Mouse (Mus musculus) frontal cortex, postnatal 36 days (tissue): ENCODE measurements around the gene Mfsd4b1.

Experiments used
- DNase-seq, 2 experiments: peaks; one replicate each; pipeline ENCODE4 v3.0.0; 2022; ENCODE audit warnings: low spot score in 2 of 2

Mfsd4b1 gene

DNA sequence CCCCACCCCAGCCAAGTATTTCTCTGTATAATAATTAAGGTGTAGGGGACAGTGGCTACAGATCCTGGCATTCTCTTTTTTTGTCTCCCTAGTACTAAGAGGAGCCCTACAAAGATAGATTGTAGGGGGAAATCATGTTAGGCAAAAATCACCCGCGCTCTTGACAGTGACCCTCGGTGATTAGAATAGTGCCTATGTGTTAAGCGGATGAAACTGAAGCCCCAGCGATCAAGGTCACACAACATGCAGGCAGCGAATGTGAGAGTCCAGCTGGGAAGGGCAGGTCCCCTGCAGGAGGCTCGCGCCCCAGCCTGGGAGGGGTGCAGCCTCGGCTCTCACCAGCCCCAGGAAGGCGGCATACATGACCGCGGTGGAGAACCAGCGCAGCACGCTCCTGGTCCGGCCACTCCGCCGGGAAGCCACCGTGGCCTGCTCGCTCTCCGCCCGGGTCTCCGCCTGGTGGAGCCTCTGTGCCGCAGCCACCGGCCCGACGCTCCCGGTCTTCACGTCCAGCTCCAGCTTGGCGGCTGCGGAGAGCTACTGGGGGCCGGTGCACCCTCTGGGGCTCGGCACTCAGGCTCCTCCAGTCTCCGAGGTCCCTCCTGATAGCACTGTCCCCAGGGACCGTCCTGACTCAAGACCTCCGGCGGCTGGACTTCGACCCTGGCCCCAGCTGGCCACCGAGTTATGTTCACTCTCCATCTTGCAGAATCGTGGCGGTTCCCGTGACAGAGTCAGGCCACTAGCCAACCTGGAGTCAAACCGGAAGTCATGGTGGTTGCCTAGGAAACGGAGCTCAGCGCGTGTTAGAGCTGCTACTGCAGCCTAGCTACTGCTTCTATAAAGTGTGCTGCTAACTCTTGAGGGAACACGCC lies at the start of gene Mfsd4b1:
Gene Mfsd4b1 (minus strand): TSS at position 715 of the 875 bp plus-strand sequence.
- DNase-seq: peak; percentile 88 to 94

DNA sequence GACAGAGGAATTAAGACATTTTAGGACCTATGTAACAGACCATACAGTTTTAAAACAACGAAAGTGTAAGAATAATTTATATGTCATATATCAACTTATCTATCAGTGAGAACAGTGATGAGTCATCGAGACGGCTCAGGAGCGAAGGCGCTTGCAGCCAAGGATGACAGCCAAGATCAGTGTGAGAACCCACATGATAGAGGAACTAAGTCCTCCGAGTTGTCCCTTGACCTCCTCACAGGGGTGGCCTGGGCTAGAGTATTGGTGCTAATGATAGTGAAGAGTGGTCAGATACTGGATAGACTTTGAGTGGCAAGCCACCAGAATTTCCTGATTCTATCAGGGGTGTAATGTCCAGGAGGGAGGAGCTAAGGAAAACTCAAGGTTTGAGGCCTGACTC lies 48.5 kb upstream of the Mfsd4b1 start:
- DNase-seq: no peak

GRCm38 (mm10) chr10:40070684-40071083 lies 45.6 kb upstream of the Mfsd4b1 start:
- no peak for DNase-seq

GRCm38 (mm10) chr10:40069270-40069669 lies 44.2 kb upstream of the Mfsd4b1 start:
- peak; percentile 31 to 65 for DNase-seq

GRCm38 (mm10) chr10:40068595-40068994 lies 43.5 kb upstream of the Mfsd4b1 start:
- no peak for DNase-seq

DNA sequence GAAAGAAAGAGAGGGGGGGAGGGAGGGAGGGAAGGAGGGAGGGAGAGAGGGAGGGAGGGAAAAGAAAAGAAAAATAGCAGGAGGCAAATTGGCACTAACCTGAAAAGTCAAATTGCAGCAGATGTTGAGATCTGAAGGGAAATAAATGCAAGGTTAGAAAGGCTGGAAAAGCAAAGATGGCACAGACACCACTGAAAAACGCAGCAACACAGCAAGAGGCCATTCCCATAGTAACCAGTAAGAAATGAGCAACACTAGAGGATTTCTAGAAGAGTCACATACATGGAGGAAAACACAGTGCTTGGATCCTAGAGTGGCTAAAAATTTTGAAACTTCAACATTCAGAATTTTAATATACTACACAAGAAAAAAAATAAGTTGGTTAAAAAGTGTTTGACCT lies 42.5 kb upstream of the Mfsd4b1 start:
- DNase-seq: no peak

DNA sequence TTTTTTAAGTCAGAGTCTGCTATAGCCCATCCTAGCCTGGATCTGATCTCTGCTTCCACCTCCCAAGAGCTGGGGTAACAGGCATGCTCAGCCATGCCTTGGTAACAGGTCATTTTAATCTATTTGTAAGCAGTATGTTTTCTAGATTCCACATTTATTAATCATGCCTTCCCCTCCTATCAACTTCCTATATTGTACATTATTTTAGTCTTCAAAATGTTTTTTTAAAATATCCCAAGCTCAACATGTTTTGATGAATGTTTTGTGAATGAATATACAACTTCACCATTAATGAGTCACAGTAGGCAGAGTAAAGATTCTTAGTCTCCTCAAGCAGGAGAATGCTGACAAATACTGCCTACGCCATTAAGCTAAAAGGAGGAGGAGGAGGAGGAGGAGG lies 42.0 kb upstream of the Mfsd4b1 start:
- no peak for DNase-seq

GRCm38 (mm10) chr10:40065357-40065756 lies 40.3 kb upstream of the Mfsd4b1 start:
- DNase-seq: no peak

DNA sequence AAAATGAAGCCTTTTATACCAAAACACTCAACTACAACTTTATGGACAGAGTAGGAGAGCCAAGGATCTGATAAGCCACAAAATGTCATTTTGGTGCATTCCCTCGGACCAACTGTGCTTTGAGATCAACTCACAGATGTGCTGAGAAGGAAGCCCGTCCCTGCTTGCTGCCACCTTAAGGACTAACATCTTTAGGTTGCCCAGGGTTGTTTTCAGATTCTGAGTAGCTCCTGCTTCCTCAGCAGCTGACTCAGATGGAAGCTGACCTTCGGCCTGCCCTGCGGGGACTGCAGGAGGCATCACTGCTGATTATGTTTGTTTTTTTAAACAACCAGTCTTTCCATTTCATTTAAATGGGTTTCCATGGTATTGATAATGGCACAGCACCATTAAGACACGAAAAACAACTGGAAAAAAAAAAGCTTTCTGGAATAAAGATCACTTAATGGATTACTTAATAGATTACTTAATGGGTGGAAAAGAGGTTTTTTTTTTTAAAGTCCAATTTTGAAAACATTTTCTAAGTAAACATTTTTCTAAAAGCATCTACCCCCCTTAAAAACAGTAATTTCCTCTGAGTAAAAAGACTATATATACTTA lies 38.3 kb upstream of the Mfsd4b1 start:
- DNase-seq: no peak

- DNase-seq: no peak
Observed at GRCm38 (mm10) chr10:40062812-40063211, 37.7 kb upstream of the Mfsd4b1 start.

- no peak for DNase-seq
Observed at GRCm38 (mm10) chr10:40061926-40062325, 36.9 kb upstream of the Mfsd4b1 start.

GRCm38 (mm10) chr10:40058786-40059120 lies 33.7 kb upstream of the Mfsd4b1 start:
- DNase-seq: no peak

DNA sequence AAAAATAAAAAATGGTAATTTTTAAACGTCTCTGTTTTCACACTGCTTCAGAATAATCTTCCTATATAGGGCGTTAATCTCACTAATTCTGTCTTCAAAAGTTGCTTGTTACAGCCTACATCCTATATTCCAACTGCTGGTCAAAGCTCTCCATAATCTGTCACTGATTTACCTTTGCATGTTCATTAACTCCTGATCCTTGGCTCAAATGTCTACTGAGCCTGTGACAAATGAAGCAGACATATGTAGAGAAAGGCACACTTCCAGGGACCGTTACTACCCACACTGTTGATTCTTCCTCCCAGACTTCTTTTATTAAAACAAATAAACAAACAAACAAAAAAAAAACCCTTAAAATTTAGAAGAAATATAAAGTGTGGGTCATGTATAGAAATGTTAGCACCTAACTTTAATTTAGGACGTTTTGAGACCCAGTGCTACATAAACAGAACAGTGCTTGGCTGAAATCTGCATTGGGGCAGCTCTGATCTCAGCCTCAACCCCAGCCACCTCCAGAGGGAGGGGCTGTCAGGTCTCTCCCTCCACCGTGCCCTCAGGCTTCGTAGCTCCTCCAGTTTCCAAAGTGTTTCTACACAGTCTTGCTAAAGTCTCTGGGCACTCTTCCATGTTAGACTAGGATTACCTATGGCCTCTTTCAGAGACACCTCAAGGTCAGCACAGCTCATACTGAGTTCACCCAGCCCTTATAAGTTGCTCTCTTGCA lies 33.2 kb upstream of the Mfsd4b1 start:
- no peak for DNase-seq

GRCm38 (mm10) chr10:40057615-40058014 lies 32.5 kb upstream of the Mfsd4b1 start:
- DNase-seq: no peak

DNA sequence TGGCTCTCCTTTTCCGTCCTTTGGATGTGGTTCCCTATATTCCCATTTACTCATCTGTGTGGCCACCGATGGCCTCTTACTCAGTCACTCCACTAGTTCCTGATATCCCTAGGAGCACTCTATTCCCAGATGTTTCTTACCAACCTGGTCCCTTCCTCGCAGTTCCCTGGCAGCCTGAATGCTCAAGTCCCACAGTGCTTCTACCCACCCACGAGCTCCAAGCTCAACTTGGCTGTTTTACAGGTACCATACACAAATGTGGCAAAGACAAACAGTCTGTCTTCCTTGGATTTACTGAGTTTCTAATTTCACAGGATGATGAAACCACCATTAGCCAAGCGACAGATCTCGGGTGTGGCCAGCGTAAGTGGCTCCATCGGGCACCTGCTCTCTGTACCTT lies 29.4 kb upstream of the Mfsd4b1 start:
- peak in 1 of 2 experiments; percentile 13 for DNase-seq

- DNase-seq: peak; percentile 52 to 56
Observed at GRCm38 (mm10) chr10:40053896-40054295, 28.8 kb upstream of the Mfsd4b1 start.

DNA sequence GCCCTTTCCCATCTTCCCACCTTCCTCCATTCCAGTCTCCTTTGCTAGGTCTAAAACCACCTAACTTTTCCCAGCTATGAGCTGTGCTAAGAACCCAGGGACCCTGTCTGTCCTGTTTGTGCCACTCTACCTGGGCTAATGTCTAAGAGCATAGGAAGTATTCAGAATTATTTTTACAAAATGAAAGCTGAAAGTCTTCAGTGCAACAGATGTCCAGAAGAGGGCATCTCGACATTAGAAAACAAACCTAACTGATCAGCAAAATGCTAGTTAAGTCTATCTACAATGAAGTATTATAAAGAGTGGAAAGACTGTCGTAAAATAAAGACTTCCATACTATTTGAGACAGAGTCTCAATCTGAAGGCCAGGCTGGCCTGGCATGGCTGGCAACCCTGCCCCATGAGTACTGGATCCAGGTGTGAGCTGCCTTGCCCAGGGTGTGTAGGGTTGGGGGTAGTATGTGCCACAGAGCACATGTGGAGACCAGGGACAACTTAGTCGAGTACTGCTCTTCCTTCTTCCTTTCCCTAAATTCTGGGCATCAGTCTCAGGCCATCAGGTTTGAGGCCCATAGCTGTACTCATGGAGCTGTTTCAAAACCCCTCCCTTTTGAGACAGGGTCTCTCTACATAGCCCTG lies 28.3 kb upstream of the Mfsd4b1 start:
- DNase-seq: peak in 1 of 2 experiments; percentile 55

- DNase-seq: no peak
Observed at GRCm38 (mm10) chr10:40051997-40052396, 26.9 kb upstream of the Mfsd4b1 start.

DNA sequence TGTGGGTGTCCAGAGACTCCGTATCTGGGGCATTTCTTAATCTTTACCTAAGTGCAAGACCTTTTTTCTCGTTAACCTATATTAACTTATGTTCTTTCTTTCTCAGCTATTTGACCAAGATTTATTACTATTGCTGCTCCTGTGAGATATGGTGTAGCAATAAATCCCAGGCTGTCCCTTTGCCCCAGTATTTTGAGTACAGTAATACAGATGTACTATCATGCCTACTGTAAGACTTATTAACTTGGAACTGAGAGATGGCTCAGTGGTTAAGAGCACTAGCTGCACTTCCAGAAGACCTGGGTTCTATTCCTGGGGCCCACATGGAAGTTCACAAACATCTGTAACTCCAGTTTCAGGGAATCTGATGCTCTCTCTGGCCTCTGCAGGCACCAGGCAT lies 25.7 kb upstream of the Mfsd4b1 start:
- DNase-seq: no peak

DNA sequence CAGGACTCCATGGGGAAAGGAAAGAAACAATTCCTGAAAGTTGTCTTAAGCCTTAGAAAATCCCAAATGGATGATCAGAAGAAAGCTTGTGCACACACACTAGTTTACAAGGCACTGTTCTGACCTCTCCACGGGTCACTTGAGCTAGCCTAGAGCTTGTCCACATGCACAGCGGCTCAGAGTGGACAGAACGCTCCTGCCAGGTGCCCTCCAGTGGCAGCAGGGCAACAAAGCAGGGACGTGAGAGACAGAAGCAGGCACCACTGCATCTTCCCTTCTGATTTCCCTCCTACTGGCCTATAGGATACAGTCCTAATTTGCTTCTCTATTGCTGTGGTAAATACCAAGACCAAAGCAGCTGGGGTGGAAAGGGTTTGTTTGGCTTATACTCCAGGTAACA lies 16.3 kb upstream of the Mfsd4b1 start:
- DNase-seq: no peak

GRCm38 (mm10) chr10:40036686-40037560 lies 11.9 kb upstream of the Mfsd4b1 start:
- DNase-seq: peak; percentile 61 to 67
